Mouse (Mus musculus) MEL (cell line): ENCODE data around the gene Map4k1. TPM values are rescaled to one million over a fixed set of nuclear protein-coding genes. Genes with fewer than 3 reads are reported as not detected.

Experiments used
- DNase-seq: peaks from one replicate; pipeline ENCODE4 v3.0.0; 2011; ENCODE audit warnings: low read depth, low spot score
- H3K27ac ChIP-seq: 2 replicates; pipeline ENCODE4 v1.5.1; 2012; ENCODE audit warnings: low read depth, mild to moderate bottlenecking, control low read depth, low read length, moderate library complexity; ENCODE audit not compliant: control insufficient read depth
- H3K27me3 ChIP-seq, 2 experiments: fragments of 150-350 bp in 1 of 2; sonication (generic) in 1 of 2; 2 replicates each; pipeline ENCODE4 v1.6.1; 2012; ENCODE audit warnings: low read length in 2 of 2, mild to moderate bottlenecking in 2 of 2, improper control_type of control experiment in 1 of 2, moderate library complexity in 1 of 2; ENCODE audit not compliant: insufficient read depth in 2 of 2, control insufficient read depth in 1 of 2
- H3K36me3 ChIP-seq, 2 experiments: 2 replicates each; pipeline ENCODE4 v1.6.1; 2012 to 2014; ENCODE audit warnings: low read length in 2 of 2, improper control_type of control experiment in 1 of 2, inconsistent platforms in 1 of 2, mild to moderate bottlenecking in 1 of 2; ENCODE audit not compliant: insufficient read depth in 2 of 2, control insufficient read depth in 1 of 2
- H3K4me1 ChIP-seq, 2 experiments: fragments of 150-350 bp in 1 of 2; sonication (generic) in 1 of 2; 2 replicates each; pipeline ENCODE4 v1.6.1; 2012; ENCODE audit warnings: low read length in 2 of 2, improper control_type of control experiment in 1 of 2, mild to moderate bottlenecking in 1 of 2; ENCODE audit not compliant: insufficient read depth in 2 of 2, control insufficient read depth in 1 of 2
- H3K4me3 ChIP-seq, 2 experiments: fragments of 150-350 bp in 1 of 2; sonication (generic) in 1 of 2; 2 replicates each; pipeline ENCODE4 v1.5.1; 2012; ENCODE audit warnings: low read depth in 2 of 2, low read length in 2 of 2, mild to moderate bottlenecking in 2 of 2, moderate library complexity in 2 of 2, control low read depth in 1 of 2, improper control_type of control experiment in 1 of 2; ENCODE audit not compliant: control insufficient read depth in 1 of 2, insufficient read depth in 1 of 2
- H3K79me2 ChIP-seq: 2 replicates; pipeline ENCODE4 v1.6.1; 2012; ENCODE audit warnings: mild to moderate bottlenecking, low read length, moderate library complexity; ENCODE audit not compliant: control insufficient read depth, poor library complexity, insufficient read depth
- H3K9ac ChIP-seq: 2 replicates; pipeline ENCODE4 v1.6.1; 2012; ENCODE audit warnings: low read depth, mild to moderate bottlenecking, control low read depth, low read length, moderate library complexity; ENCODE audit not compliant: control insufficient read depth, poor library complexity, severe bottlenecking
- H3K9me3 ChIP-seq: fragments of 150-350 bp; sonication (generic); replicated peaks from 2 replicates; pipeline ENCODE4 v1.6.1; 2012; ENCODE audit warnings: mild to moderate bottlenecking, low read length, improper control_type of control experiment, moderate library complexity; ENCODE audit not compliant: insufficient read depth
- CHD2 ChIP-seq: IDR thresholded peaks from 2 replicates; pipeline ENCODE4 v1.6.1; 2011; ENCODE audit warnings: low read length, improper control_type of control experiment
- CTCF ChIP-seq, 3 experiments: IDR thresholded peaks in 2 of 3; conservative IDR thresholded peaks in 1 of 3; 2 replicates each; pipeline ENCODE4 v1.5.1; 2011 to 2012; ENCODE audit warnings: low read length in 3 of 3, low read depth in 2 of 3, mild to moderate bottlenecking in 2 of 3, improper control_type of control experiment in 1 of 3, inconsistent platforms in 1 of 3, mixed read lengths in 1 of 3, moderate library complexity in 1 of 3; ENCODE audit not compliant: control insufficient read depth in 1 of 3, insufficient read depth in 1 of 3, poor library complexity in 1 of 3, severe bottlenecking in 1 of 3
- E2F4 ChIP-seq: IDR thresholded peaks from 2 replicates; pipeline ENCODE4 v1.6.1; 2011; ENCODE audit warnings: low read depth, low read length, improper control_type of control experiment, borderline replicate concordance
- EP300 ChIP-seq, 2 experiments: IDR thresholded peaks; 2 replicates each; pipeline ENCODE4 v1.6.1; 2011; ENCODE audit warnings: improper control_type of control experiment in 2 of 2, low read length in 2 of 2, low read depth in 1 of 2, mild to moderate bottlenecking in 1 of 2
- KAT2A ChIP-seq: conservative IDR thresholded peaks from 2 replicates; pipeline ENCODE4 v1.6.1; 2012; ENCODE audit warnings: low read depth, low read length, improper control_type of control experiment, inconsistent platforms
- MAFK ChIP-seq: IDR thresholded peaks from 2 replicates; pipeline ENCODE4 v1.6.1; 2011; ENCODE audit warnings: low read depth, mild to moderate bottlenecking, low read length, improper control_type of control experiment, borderline replicate concordance
- MAX ChIP-seq: IDR thresholded peaks from 2 replicates; pipeline ENCODE4 v1.6.1; 2011; ENCODE audit warnings: low read length, improper control_type of control experiment
- MYC ChIP-seq: IDR thresholded peaks from 2 replicates; pipeline ENCODE4 v1.6.1; 2011; ENCODE audit warnings: low read depth, mild to moderate bottlenecking, low read length, improper control_type of control experiment, moderate library complexity
- POLR2A ChIP-seq, 2 experiments: IDR thresholded peaks; 2 replicates each; pipeline ENCODE4 v1.6.1; 2011 to 2012; ENCODE audit warnings: low read length in 2 of 2, mild to moderate bottlenecking in 2 of 2, control low read depth in 1 of 2, improper control_type of control experiment in 1 of 2, low read depth in 1 of 2, moderate library complexity in 1 of 2; ENCODE audit not compliant: control insufficient read depth in 1 of 2, insufficient read depth in 1 of 2, poor library complexity in 1 of 2
- POLR2AphosphoS5 ChIP-seq: IDR thresholded peaks from 2 replicates; pipeline ENCODE4 v1.6.1; 2012; ENCODE audit warnings: low read depth, borderline replicate concordance, mild to moderate bottlenecking, inconsistent platforms, low read length, moderate library complexity, mixed read lengths
- RAD21 ChIP-seq: IDR thresholded peaks from 2 replicates; pipeline ENCODE4 v1.6.1; 2011; ENCODE audit warnings: mild to moderate bottlenecking, low read depth, low read length, improper control_type of control experiment
- SIN3A ChIP-seq: IDR thresholded peaks from 2 replicates; pipeline ENCODE4 v1.6.1; 2012; ENCODE audit warnings: low read length, improper control_type of control experiment, inconsistent platforms
- SMC3 ChIP-seq: IDR thresholded peaks from 2 replicates; pipeline ENCODE4 v1.6.1; 2011; ENCODE audit warnings: low read depth, low read length, improper control_type of control experiment
- USF1 ChIP-seq: IDR thresholded peaks from 2 replicates; pipeline ENCODE4 v1.6.1; 2014; ENCODE audit warnings: low read depth, mild to moderate bottlenecking, inconsistent platforms, low read length, improper control_type of control experiment, moderate library complexity
- ZNF384 ChIP-seq: IDR thresholded peaks from 2 replicates; pipeline ENCODE4 v1.6.1; 2012; ENCODE audit warnings: low read depth, mild to moderate bottlenecking, inconsistent platforms, low read length, improper control_type of control experiment
- polyA plus RNA-seq, 2 experiments: library from polyadenylated mRNA; stranded (reverse) in 1 of 2; unstranded in 1 of 2; fragments of >175 nt in 1 of 2; fragments of >200 nt in 1 of 2; gene quantifications; 2 replicates each; pipeline versions ENCODE4 v1.2.1 to v1.2.4; 2012; ENCODE audit warnings: low replicate concordance in 2 of 2, low read depth in 1 of 2; ENCODE audit not compliant: insufficient read length in 2 of 2, insufficient read depth in 1 of 2, missing spikeins in 1 of 2
- total RNA-seq: library from RNA; depleted of rRNA; stranded (reverse); fragments of 300-350 nt; gene quantifications from 2 replicates; pipeline ENCODE4 v1.2.3, GENCODE M21; 2012

Gene Map4k1
- total and polyA plus RNA-seq, 3 experiments: 17.3 to 50.8 TPM; not detected in 1

- Histone ChIP-seq H3K4me1 (no peaks in the 10 kb centered on the region), H3K36me3 (peaks cover 0 to 3% of the 10 kb centered on the region in 2 experiments; a peak in 3 of 4 replicates), H3K9me3 (no peaks in the 10 kb centered on the region), H3K9ac (no peak overlapping the region), H3K4me3 (no peak overlapping the region), H3K79me2 (0 out of 2 replicates have a peak, but pooled peaks cover 2% of the 10 kb centered on the region), H3K27me3 (no peaks in the 10 kb centered on the region), H3K27ac (no peak overlapping the region)
- peak; percentile 83 for DNase-seq
- peak; percentile 77 to 92 (median 83) for TF ChIP-seq CTCF (IDR thresholded peaks at IDR 0.05 in 2 of 3, conservative IDR thresholded peaks at IDR 0.05 in 1 of 3; ENCODE audit: control insufficient read depth in 1 of 3, insufficient read depth in 1 of 3, low read depth in 2 of 3, low read length in 3 of 3, poor library complexity in 1 of 3, severe bottlenecking in 1 of 3)
- TF ChIP-seq POLR2A (IDR thresholded peaks at IDR 0.05; ENCODE audit: control insufficient read depth in 1 of 2, insufficient read depth in 1 of 2, low read depth in 1 of 2, low read length in 2 of 2, poor library complexity in 1 of 2): no peak
- peak; percentile 71 for TF ChIP-seq SMC3
- no peak for TF ChIP-seq KAT2A
- no peak for TF ChIP-seq CHD2
- peak; percentile 44 for TF ChIP-seq RAD21
- TF ChIP-seq ZNF384: peak; percentile 91
- no peak for TF ChIP-seq POLR2AphosphoS5
- no peak for TF ChIP-seq MAFK
Measured at GRCm38 (mm10) chr7:28972542-28972985, 9.3 kb upstream of the Map4k1 start.

DNA sequence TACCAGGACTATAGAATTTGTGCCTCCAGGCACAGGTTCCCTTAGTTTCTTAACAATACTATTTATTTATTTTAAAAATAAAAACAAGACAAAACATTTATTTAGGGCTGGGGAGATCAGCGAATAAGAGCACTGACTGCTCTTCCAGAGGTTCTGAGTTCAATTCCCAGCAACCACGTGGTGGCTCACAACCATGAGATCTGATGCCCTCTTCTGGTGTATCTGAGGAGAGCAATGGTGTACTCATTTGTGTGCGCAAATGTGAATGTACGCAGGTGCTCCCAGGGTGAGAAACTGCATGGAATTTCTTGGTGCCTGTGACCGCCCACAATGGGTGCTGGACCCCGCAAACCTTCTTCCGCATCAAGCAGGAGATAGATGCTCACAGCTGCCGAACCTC lies 8.8 kb upstream of the Map4k1 start:
- no peak overlapping the region for H3K4me3 ChIP-seq
- 0 out of 2 replicates have a peak, but pooled peaks cover 2% of the 10 kb centered on the region for H3K79me2 ChIP-seq
- no peaks in the 10 kb centered on the region for H3K27me3 ChIP-seq
- no peaks in the 10 kb centered on the region for H3K9me3 ChIP-seq
- DNase-seq: peak; percentile 52
- no peak overlapping the region for H3K9ac ChIP-seq
- no peaks in the 10 kb centered on the region for H3K4me1 ChIP-seq
- H3K27ac ChIP-seq: no peak overlapping the region
- TF ChIP-seq USF1: peak; percentile 77
- peak in 2 of 3 experiments; percentile 32 to 43; a peak in 5 of 6 replicates for TF ChIP-seq CTCF (IDR thresholded peaks at IDR 0.05 in 2 of 3, conservative IDR thresholded peaks at IDR 0.05 in 1 of 3; ENCODE audit: control insufficient read depth in 1 of 3, insufficient read depth in 1 of 3, low read depth in 2 of 3, low read length in 3 of 3, poor library complexity in 1 of 3, severe bottlenecking in 1 of 3)
- TF ChIP-seq E2F4: no peak
- TF ChIP-seq EP300 (IDR thresholded peaks at IDR 0.05; ENCODE audit: low read depth in 1 of 2, low read length in 2 of 2): no peak
- peak; percentile 95 for TF ChIP-seq MYC
- peak; percentile 64; the same call in 1 of the 2 replicates for TF ChIP-seq MAX
- no peak for TF ChIP-seq SIN3A
- TF ChIP-seq RAD21: no peak; the same call in 1 of the 2 replicates
- peaks cover 0 to 3% of the 10 kb centered on the region in 2 experiments; a peak in 3 of 4 replicates for H3K36me3 ChIP-seq
